Mouse (Mus musculus) T-helper 2 cell (primary cell): Measurements from ENCODE around the gene Nr2c2ap.

Experiments used
- in situ Hi-C: fragments of 300-600 bp; cut with MboI, MseI; formaldehyde crosslinking; loops from one replicate; pipeline ENCODE4 v1.15.1; 2025; ENCODE audit warnings: high pct_unique_total_duplicates

Gene Nr2c2ap

GRCm38 (mm10) chr8:70118726-70119700 lies 12.1 kb upstream of the Nr2c2ap start:
- in situ Hi-C loops, result no loop called here

- in situ Hi-C loops, result no loop called here
Measured at GRCm38 (mm10) chr8:70120667-70121066, 10.5 kb upstream of the Nr2c2ap start, which contains the start of gene Ncan. TSS of gene Ncan (minus strand) at chr8:70120873.

DNA sequence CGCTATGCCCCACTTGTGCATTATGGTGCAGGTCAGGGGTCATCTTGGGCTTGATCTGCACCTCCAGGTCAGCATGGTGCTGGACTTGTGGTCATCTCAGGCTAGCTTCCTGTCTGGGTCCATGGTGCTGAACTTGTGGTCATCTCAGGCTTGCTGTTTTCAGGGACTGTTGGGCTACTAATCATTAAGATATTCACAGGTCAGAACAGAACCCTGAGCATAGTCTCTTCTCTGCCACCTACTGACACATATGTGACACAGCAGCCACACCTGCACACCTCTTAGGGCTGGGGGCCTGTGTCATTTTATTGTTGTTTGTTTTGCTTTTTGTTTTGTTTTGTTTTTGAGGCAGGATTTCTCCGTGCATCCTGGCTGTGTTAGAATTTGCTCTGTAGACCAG lies 8.3 kb upstream of the Nr2c2ap start:
- in situ Hi-C loops, result no loop called here

- in situ Hi-C loops, result no loop called here
Measured at GRCm38 (mm10) chr8:70124992-70125391, 6.1 kb upstream of the Nr2c2ap start.

GRCm38 (mm10) chr8:70128435-70128834 lies 2.7 kb upstream of the Nr2c2ap start:
- in situ Hi-C loops, result no loop called here

- in situ Hi-C loops, result no loop called here
Measured at GRCm38 (mm10) chr8:70129309-70129952, 1.7 kb upstream of the Nr2c2ap start.

- in situ Hi-C loops, result no loop called here
Measured at GRCm38 (mm10) chr8:70130066-70130465, 1.1 kb upstream of the Nr2c2ap start.

- in situ Hi-C loops, result no loop called here
Measured at GRCm38 (mm10) chr8:70134086-70134485, 3.0 kb downstream of the Nr2c2ap start.

DNA sequence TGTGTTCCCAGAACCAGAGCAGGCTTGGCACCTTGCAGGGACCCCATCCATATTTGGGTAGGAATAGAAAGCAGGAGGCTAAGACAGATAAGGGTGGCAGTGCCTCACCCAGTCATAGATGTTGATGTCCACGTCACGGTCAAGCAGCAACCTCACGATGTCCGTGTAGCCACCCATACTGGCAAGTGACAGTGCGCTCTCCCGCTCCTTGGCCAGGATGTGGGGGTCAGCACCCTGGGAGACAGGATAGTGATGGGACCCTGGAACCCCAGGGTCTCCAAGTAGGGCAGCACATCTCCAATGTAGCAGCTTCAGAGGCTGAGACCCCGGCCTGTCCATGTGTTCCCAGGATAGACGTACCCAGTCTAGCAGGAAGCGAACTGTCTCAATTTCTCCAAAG lies 3.8 kb downstream of the Nr2c2ap start:
- in situ Hi-C loops, result no loop called here

DNA sequence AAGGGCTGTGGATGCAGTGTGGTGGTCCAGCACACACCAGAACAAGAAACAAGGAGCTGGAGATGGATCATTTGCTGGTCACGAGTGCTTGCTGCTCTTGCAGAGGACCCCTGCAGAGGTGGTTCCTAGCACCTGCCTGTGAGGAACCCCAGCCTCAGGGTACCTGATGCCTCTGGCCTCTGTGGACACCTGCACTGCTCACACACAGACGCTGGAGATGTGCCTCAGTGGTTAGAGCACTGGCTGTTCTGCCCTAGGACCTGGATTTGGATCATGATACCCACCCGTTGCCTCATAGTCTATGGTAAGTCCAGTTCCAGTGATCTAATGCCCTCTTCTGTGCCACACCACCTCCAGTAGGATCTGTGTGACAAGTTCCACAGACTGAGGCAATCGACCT lies 5.5 kb downstream of the Nr2c2ap start:
- in situ Hi-C loops, result no loop called here

DNA sequence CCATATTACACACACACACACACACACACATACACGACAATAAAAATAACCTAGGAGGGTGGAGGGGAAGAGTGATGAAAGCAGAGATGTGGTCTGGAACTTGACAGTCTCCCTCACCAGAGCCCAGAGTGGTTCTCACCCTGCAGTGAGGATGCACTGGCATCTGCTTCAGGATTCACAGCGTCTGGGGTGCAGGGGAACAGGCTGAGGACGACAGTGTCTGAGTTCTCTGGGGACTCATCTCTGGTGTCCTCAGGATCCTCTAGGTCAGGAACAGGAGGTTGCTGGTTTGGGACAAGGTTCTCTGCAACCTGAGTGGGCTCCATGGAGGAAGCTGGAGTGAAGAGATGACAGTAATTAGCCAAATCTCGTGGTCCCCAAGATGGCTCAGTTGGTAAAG lies 6.8 kb downstream of the Nr2c2ap start:
- in situ Hi-C loops, result no loop called here

DNA sequence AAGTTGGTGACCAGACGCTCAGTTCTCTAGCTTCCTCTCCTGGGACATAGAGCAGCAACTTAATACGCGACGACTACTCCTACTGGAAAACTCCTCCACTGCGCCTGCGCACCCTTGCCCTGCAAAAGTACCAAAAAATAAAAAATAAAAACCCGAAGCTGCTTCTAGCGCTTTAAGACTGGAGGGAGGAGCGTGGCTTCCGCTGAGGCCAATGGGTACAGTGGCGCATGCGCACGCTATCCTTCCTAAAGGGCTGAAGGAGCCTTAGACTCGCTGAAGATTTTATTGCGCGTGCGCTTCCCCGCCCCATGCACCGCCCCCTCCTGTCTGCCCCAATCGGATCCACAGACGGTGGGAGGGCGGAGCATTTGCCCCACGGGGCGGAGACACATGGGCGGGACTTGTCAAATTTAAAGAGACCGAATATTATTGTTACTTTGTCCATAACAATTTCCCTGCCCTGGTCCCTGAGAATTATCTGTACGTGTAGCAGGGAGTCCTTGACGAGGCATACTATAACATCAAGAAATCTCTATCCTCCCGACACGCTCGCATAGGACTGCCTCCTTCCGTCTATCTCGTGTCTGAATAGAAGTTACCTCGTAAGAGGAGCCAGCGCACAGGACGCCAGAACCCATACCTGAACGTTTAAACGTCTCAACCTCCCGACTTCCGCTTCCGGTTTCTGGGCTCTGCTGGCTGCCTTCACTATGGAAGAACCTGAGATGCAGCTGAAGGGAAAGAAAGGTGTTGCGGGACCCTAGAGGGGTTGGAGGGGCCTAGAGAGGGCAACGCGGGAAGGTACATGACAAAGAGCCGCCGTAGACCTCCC lies 8.1 kb downstream of the Nr2c2ap start, which contains the start of the genes Rfxank, Borcs8 and Mef2b:
TSS of gene Rfxank (minus strand) at position 129 of the 832 bp plus-strand sequence.
TSS of gene Borcs8 (plus strand) at position 474 of the 832 bp plus-strand sequence.
TSS of gene Mef2b (plus strand) at position 686 of the 832 bp plus-strand sequence.
- in situ Hi-C loops, result no loop called here

GRCm38 (mm10) chr8:70139981-70140380 lies 8.8 kb downstream of the Nr2c2ap start:
- in situ Hi-C loops, result no loop called here

DNA sequence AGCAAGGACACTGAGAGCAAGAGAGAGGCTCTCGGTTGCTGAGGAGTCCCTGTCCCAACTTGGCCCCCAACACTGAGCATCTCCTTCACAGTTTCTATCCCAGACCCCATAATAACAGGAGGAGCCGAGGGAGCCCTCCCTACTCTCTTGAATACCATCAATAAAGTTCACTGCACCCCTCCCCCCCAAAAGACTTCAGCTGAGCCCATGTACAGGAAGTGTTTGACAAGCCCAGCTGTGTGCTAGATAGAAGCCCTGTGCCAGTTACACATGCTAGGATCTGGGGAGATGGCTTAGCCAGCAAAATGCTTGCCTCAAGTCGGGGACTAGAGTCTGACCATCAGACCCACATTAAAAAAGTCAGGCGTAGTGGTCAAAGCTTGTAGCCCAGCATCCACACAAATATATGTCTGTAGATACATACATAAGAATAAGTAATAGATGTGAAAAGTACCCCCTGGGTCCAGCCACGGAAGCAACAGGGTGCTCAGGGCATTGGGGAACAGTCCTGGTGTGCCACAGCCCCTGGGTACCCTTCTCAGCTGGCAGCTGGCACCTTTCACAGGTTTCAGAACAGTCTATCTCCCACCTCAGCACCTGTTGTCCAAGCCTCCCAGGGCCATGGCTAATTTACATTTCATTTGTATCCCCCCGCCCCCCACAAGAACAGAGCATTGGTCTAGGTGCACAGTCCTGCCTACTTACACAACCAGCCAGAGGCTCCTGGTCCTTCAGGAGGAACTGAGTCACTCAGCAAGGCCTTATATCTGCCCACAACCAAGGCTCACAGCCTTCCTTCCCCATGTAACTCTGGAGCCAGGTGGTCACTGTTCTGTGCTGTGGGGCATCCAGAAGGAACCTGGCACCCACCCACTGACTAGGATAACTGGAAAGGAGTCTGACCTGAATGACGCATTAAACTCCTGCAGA lies 16.8 kb downstream of the Nr2c2ap start:
- in situ Hi-C loops, result no loop called here

DNA sequence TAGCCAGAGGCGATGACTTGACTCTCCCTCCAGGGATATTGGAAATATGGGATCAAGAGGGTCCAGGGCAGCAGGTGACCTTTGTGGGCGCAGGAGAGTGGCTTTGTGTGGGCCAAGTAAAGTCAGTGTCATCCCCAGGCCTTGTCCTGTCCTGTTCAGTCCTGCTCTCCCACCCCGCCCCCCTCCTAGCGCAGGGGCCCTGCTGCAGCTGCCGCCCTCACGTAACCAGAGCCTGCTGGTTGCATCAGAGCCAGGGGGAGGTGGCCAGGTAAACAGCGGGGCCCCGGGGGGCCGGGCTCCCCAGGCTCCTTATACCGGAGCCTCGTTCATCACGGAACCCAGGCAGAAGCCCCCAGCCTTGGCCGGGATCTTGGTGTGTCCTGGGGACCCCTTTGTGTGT lies 19.0 kb downstream of the Nr2c2ap start:
- in situ Hi-C loops, result loop anchor here (25.0 kb wide), 1 partner anchor 238 kb away; the partner anchor contains the start of genes Ndufa13, Tssk6 and Yjefn3

DNA sequence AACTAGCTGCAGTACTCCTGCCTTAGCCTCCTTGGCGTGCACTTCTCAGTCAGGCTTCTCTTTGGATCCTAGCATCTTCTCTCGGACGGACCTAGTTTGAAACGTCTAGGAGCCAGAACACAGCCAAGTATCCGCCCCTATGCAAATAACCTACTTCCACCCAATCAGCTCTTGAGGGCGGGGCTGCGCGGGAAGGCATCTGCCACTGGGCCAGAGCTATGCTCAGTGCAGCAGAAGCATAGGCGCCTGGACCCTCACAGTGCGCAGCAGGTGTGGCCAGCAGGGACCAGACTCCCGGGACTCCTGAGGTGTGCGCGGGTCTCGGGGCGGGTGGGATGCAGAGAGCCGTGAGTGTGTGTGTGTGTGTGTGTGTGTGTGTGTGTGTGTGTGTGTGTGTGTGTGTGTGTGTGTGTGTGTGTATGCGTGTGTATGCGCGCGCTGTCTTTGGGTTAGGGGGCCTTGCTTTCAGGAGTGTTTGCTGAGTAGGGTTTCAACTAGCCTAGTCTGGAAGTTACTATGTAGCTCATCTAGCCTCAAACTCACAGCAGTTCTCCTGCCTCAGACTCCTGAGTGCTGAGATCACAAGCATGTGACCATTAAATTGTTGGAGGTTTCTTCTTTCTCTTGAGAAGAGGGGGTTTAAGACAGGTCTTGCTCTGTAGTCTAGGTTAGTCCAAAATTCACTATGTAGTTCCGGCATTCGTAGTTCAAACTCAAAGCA lies 21.6 kb downstream of the Nr2c2ap start:
- in situ Hi-C loops, result loop anchor here (25.0 kb wide), 1 partner anchor 240 kb away; the partner anchor contains the start of genes Ndufa13, Tssk6 and Yjefn3

DNA sequence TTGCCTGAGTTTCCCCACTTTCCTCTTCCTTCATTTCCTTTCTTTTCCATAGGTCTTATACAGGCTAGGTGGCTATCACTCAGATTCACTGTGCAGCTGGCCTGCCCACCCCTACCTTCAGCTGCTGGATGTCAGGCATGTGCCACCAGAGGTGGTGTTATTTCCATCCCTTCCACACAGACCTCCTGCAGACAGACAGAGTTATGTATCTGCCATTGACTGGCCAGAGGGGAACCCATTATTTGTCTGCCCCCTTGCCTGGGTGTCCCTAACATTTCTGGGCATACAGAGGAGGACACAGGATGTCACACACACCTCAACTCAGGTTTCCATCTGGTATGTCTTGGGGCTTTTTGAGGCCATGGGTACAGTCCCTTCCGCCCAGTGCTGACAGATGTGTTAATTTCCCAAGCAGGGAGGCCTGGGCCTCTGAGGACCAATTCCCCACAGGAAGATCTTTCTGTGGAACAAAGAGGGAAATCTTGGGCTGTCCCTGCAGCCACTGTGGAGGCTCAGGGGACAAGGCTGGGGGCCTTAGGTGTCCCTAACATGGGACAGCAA lies 26.2 kb downstream of the Nr2c2ap start:
- in situ Hi-C loops, result loop anchor here (25.0 kb wide), 1 partner anchor 245 kb away; the partner anchor contains the start of genes Ndufa13, Tssk6 and Yjefn3

- in situ Hi-C loops, result loop anchor here (25.0 kb wide), 1 partner anchor 246 kb away; the partner anchor contains the start of genes Ndufa13, Tssk6 and Yjefn3
Measured at GRCm38 (mm10) chr8:70158069-70158853, 27.1 kb downstream of the Nr2c2ap start.
